11 mouse cellular contexts compared by ENCODE assay signal in genomic region chr3:79519862-79520261, GRCm38 (mm10). TPM values are rescaled to one million over a fixed set of nuclear protein-coding genes. Genes with fewer than 3 reads are reported as not detected.
A peak's percentile ranks its signal among the peaks of the same experiment; 100 is the strongest.
DNase-seq lines count a peak whose midpoint lies in the region; ATAC-seq lines count a peak whose summit lies in the region.
"Had no signal": no experiment of that assay in that cellular context is flagged by ENCODE, and none has a peak within 500 bp of the region (broad histone marks: within the 10 kb centered on the region; RNA-seq: fewer than 3 reads in every experiment).

No protein-coding gene starts in this region.

- H3K9me3 ChIP-seq in hindbrain, embryonic 13.5 days: no peaks in the 10 kb centered on the region
- no peaks in the 10 kb centered on the region for H3K9me3 ChIP-seq in hindbrain, embryonic 12.5 days (replicated peaks)
- H3K9me3 ChIP-seq in midbrain, embryonic 11.5 days (ENCODE audit: control insufficient read depth, low read length): no peaks in the 10 kb centered on the region
- no peaks in the 10 kb centered on the region for H3K9me3 ChIP-seq in midbrain, embryonic 14.5 days (ENCODE audit: control insufficient read depth, low read length)
- H3K9me3 ChIP-seq in heart, embryonic 13.5 days: no peaks in the 10 kb centered on the region
- H3K9me3 ChIP-seq: limb, embryonic 15.5 days had no signal

- no peak overlapping the region for H3K4me2 ChIP-seq in hindbrain, embryonic 13.5 days
- H3K4me2 ChIP-seq in hindbrain, embryonic 12.5 days (replicated peaks): no peak overlapping the region
- no peak overlapping the region for H3K4me2 ChIP-seq in midbrain, embryonic 11.5 days
- no peak overlapping the region for H3K4me2 ChIP-seq in midbrain, embryonic 14.5 days (ENCODE audit: low read length)
- H3K4me2 ChIP-seq in heart, embryonic 13.5 days: peak overlapping the region; percentile 44; the same call in 1 of the 2 replicates
- H3K4me2 ChIP-seq: limb, embryonic 15.5 days had no signal

- H3K36me3 ChIP-seq in hindbrain, embryonic 13.5 days: peaks cover 7% of the 10 kb centered on the region
- peaks cover 2% of the 10 kb centered on the region; the same call in 1 of the 2 replicates for H3K36me3 ChIP-seq in hindbrain, embryonic 12.5 days
- H3K36me3 ChIP-seq in midbrain, embryonic 11.5 days (ENCODE audit: control insufficient read depth, insufficient read depth, low read length): 0 out of 2 replicates have a peak, but pooled peaks cover 1% of the 10 kb centered on the region
- no peaks in the 10 kb centered on the region for H3K36me3 ChIP-seq in midbrain, embryonic 14.5 days (ENCODE audit: control insufficient read depth, insufficient read depth, low read length)
- H3K36me3 ChIP-seq in heart, embryonic 13.5 days: no peaks in the 10 kb centered on the region
- H3K36me3 ChIP-seq: limb, embryonic 15.5 days had no signal

- no peak overlapping the region for H3K9ac ChIP-seq in hindbrain, embryonic 13.5 days
- H3K9ac ChIP-seq in hindbrain, embryonic 12.5 days: no peak overlapping the region
- no peak overlapping the region; the same call in 1 of the 2 replicates for H3K9ac ChIP-seq in midbrain, embryonic 11.5 days (ENCODE audit: low read length)
- no peak overlapping the region for H3K9ac ChIP-seq in midbrain, embryonic 14.5 days (replicated peaks; ENCODE audit: low read length)
- H3K9ac ChIP-seq in heart, embryonic 13.5 days: peak overlapping the region; percentile 45
- H3K9ac ChIP-seq: limb, embryonic 15.5 days had no signal

- no peaks in the 10 kb centered on the region for H3K27me3 ChIP-seq in hindbrain, embryonic 13.5 days
- no peaks in the 10 kb centered on the region for H3K27me3 ChIP-seq in hindbrain, embryonic 12.5 days
- H3K27me3 ChIP-seq in midbrain, embryonic 11.5 days (ENCODE audit: control insufficient read depth, insufficient read depth, low read length): no peaks in the 10 kb centered on the region
- no peaks in the 10 kb centered on the region for H3K27me3 ChIP-seq in midbrain, embryonic 14.5 days (ENCODE audit: control insufficient read depth, insufficient read depth, low read length)
- no peaks in the 10 kb centered on the region for H3K27me3 ChIP-seq in heart, embryonic 13.5 days (replicated peaks)
- H3K27me3 ChIP-seq: limb, embryonic 15.5 days had no signal

- ATAC-seq in hindbrain, embryonic 13.5 days (ENCODE audit: low FRiP score): no peak
- ATAC-seq in hindbrain, embryonic 12.5 days (ENCODE audit: low FRiP score): no peak
- peak; percentile 35; the same call in 1 of the 2 replicates for ATAC-seq in midbrain, embryonic 11.5 days (ENCODE audit: low FRiP score)
- no peak for ATAC-seq in midbrain, embryonic 14.5 days (ENCODE audit: low FRiP score, low TSS enrichment)
- ATAC-seq in heart, embryonic 13.5 days (ENCODE audit: extremely low read depth, insufficient number of reproducible peaks, low FRiP score, low TSS enrichment): no peak; the same call in 1 of the 2 replicates

- peak overlapping the region; percentile 72; the same call in 1 of the 2 replicates for H3K27ac ChIP-seq in hindbrain, embryonic 13.5 days
- no peak overlapping the region for H3K27ac ChIP-seq in hindbrain, embryonic 12.5 days
- peak overlapping the region; percentile 20; the same call in 1 of the 2 replicates for H3K27ac ChIP-seq in midbrain, embryonic 11.5 days (ENCODE audit: low read depth, low read length)
- H3K27ac ChIP-seq in midbrain, embryonic 14.5 days (replicated peaks; ENCODE audit: low read depth, low read length): no peak overlapping the region
- H3K27ac ChIP-seq in heart, embryonic 13.5 days (replicated peaks): peak overlapping the region; percentile 73
- H3K27ac ChIP-seq: limb, embryonic 15.5 days had no signal

- H3K4me3 ChIP-seq in hindbrain, embryonic 13.5 days: no peak overlapping the region
- no peak overlapping the region for H3K4me3 ChIP-seq in hindbrain, embryonic 12.5 days
- H3K4me3 ChIP-seq in midbrain, embryonic 11.5 days (ENCODE audit: low read depth, low read length): no peak overlapping the region
- H3K4me3 ChIP-seq in midbrain, embryonic 14.5 days (replicated peaks; ENCODE audit: low read depth, low read length): no peak overlapping the region
- no peak overlapping the region for H3K4me3 ChIP-seq in heart, embryonic 13.5 days
- H3K4me3 ChIP-seq: limb, embryonic 15.5 days had no signal

- WGBS in hindbrain, embryonic 13.5 days: 75% methylated on average over 9 of the region's 9 CpGs
- WGBS in hindbrain, embryonic 12.5 days: 66% methylated on average over 9 of the region's 9 CpGs
- WGBS in midbrain, embryonic 11.5 days: 72% methylated on average over 9 of the region's 9 CpGs
- WGBS in midbrain, embryonic 14.5 days: 75% methylated on average over 9 of the region's 9 CpGs
- 29% methylated on average over 9 of the region's 9 CpGs for WGBS in heart, embryonic 13.5 days

- no peak for DNase-seq in midbrain, embryonic 11.5 days (ENCODE audit: low spot score, missing footprints)
- no peak for DNase-seq in midbrain, embryonic 14.5 days
- DNase-seq in lung, postnatal 36 days: peak; percentile 48
- no peak for DNase-seq in layer of hippocampus, adult 18-20 months (ENCODE audit: low spot score in 2 of 2)
- no peak for DNase-seq in adrenal gland, adult 18-20 months (ENCODE audit: low spot score in 2 of 2)
- DNase-seq: adrenal gland, postnatal 10 days; layer of hippocampus, postnatal 36 days had no signal

- H3K4me1 ChIP-seq in hindbrain, embryonic 13.5 days (replicated peaks): peaks cover 27% of the 10 kb centered on the region
- peaks cover 29% of the 10 kb centered on the region for H3K4me1 ChIP-seq in hindbrain, embryonic 12.5 days
- H3K4me1 ChIP-seq in midbrain, embryonic 11.5 days (ENCODE audit: control insufficient read depth, insufficient read depth, low read length): peaks cover 20% of the 10 kb centered on the region
- peaks cover 13% of the 10 kb centered on the region for H3K4me1 ChIP-seq in midbrain, embryonic 14.5 days (ENCODE audit: control insufficient read depth, insufficient read depth, low read length)
- H3K4me1 ChIP-seq in heart, embryonic 13.5 days: peaks cover 46% of the 10 kb centered on the region

RNA-seq across cellular contexts. Expression of gene Fnip2, which starts 47.7 kb away (rescaled TPM):
- 4.7 and 6.1 TPM in 2 replicates for polyA plus RNA-seq in hindbrain, embryonic 13.5 days (2015; fragmentation: Nextera tagmentation; extraction: Ambion mirVana)
- 9.8 and 10.1 TPM in 2 replicates for polyA plus RNA-seq in hindbrain, embryonic 12.5 days (2016; fragmentation: Nextera tagmentation; extraction: Ambion mirVana)
- polyA plus RNA-seq in midbrain, embryonic 11.5 days (2014; fragmentation: Nextera tagmentation; extraction: Ambion mirVana): 4.9 and 5.5 TPM in 2 replicates
- 7.7 and 8.0 TPM in 2 replicates for polyA plus RNA-seq in midbrain, embryonic 14.5 days (2014; fragmentation: Nextera tagmentation; extraction: Ambion mirVana)
- 2.2 and 2.5 TPM in 2 replicates for polyA plus RNA-seq in heart, embryonic 13.5 days (2015; fragmentation: Nextera tagmentation; extraction: Ambion mirVana)
- 10 to 100 TPM; 23.9 to 24.1 TPM for total RNA-seq in layer of hippocampus, adult 18-20 months (2021)
- 10 to 100 TPM in 1 of 2 experiments, 1 to 10 TPM in 1; 8.4 to 12.7 TPM for total RNA-seq in adrenal gland, adult 18-20 months (2021)

Comparison
In these comparisons a context has a peak if more than half of its experiments do, and no peak if none do; other contexts are left out.
1. H3K27ac ChIP-seq: peak in hindbrain, embryonic 13.5 days (single experiment), midbrain, embryonic 11.5 days (single experiment) and heart, embryonic 13.5 days (single experiment); none in hindbrain, embryonic 12.5 days (single experiment) and midbrain, embryonic 14.5 days (single experiment).